Mouse (Mus musculus) heart, adult 18-20 months (tissue): ENCODE results near the gene Egfl7. TPM values are rescaled to one million over a fixed set of nuclear protein-coding genes. Genes with fewer than 3 reads are reported as not detected.

Source experiments
- DNase-seq, 2 experiments: peaks; one replicate each; pipeline ENCODE4 v3.0.0; 2021 to 2022; ENCODE audit warnings: mixed read lengths in 1 of 2
- long read RNA-seq, 2 experiments: library from polyadenylated mRNA; stranded (forward); transcript quantifications; one replicate each; pipeline ENCODE4 v2.0.0; 2021
- total RNA-seq, 2 experiments: library from RNA; stranded (reverse); gene quantifications; 2 replicates each; pipeline ENCODE4 v1.2.3; 2021

The Egfl7 gene
- 10 to 100 TPM; 94.2 to 94.8 TPM for total RNA-seq
- long read RNA-seq, experiment 1, transcript Egfl7-202 (10 exons, 1,372 nt) = minor isoform, 39 of 138 reads
- long read RNA-seq, experiment 1, transcript Egfl7-213 (1 exons, 536 nt) = major isoform, 63 of 138 reads
- long read RNA-seq, experiment 1, partial matches to known transcripts = 9 of 138 reads
- long read RNA-seq, experiment 1, other reads (novel, unspliced or antisense) = 21 of 138 reads
- long read RNA-seq, experiment 2, transcript Egfl7-213 (1 exons, 536 nt) = major isoform, 33 of 65 reads
- long read RNA-seq, experiment 2, transcript Egfl7-202 (10 exons, 1,372 nt) = minor isoform, 16 of 65 reads
- long read RNA-seq, experiment 2, partial matches to known transcripts = 5 of 65 reads
- long read RNA-seq, experiment 2, other reads (novel, unspliced or antisense) = 9 of 65 reads

DNA sequence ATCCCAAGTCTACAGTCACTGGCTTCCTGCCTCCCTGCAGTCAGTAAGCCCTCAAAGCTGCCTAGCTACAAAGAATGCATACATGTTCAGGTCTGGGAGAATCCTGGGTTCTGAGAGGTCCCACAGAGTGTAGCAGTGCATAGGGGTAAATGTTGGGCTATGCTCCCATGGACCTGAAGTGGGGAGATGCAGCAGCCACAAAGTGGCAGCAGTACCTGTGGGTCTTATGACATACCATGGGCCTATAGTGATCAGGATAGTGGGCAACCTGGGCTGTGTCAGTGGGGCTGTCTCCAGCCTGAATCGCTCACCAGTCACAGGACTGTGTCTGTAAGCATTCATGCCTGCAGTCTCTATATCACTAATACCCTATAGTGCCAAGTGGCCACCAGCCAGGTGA is at the start of gene Egfl7:
TSS of gene Egfl7 (plus strand) at position 301 of the 400 bp plus-strand sequence.
- peak in 1 of 2 experiments; percentile 18 for DNase-seq

- DNase-seq = no peak
Observed at GRCm38 (mm10) chr2:26531829-26532228, 48.0 kb upstream of the Egfl7 start.

DNA sequence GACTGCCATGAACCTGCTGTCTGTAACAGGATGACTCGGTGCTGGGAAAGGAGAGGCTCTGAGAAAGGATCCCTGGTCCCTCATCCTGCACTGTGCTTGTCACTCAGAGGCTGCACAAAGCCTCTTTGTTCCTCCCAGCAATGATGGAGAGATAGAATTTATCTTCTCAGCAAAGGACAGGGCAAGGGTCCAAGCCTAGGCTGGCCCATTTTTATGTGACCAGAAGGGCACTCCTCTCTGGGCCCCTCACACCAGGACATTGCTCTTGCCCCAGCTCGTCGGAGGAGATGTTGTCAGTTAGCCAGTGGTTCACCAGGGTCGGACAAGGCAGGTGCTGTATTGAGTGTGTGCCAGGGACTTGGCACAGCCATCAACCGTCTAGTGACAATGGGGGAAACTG is 46.6 kb upstream of the Egfl7 start:
- DNase-seq = no peak

GRCm38 (mm10) chr2:26534161-26534560 is 45.7 kb upstream of the Egfl7 start:
- DNase-seq = no peak

GRCm38 (mm10) chr2:26534616-26535015 is 45.2 kb upstream of the Egfl7 start:
- peak; percentile 86 to 89 for DNase-seq

DNA sequence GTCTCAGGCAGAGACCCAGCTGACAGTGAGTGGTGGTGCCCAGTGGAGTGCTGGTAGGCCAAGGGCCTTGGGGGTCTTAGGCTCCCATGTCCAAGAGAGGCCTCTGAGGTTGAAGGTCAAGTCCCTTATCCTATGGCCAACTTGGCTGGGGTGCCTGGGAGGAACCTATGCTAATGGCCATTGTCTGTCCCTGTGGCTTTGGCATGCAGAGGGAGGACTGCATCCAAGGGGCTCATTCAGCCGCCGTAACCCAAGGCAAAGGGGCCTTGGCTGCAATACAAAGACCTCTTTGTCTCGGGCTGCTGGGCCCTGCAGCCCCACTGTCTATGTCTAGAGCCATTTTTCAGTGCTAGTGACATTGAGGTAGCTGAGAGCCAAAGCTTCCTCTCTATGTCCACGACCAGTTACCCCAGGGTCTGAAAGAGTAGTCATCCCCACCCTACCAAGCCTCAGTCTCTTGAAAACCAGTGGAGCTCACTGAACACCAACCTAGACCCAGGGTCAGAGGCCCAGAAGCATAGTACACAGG is 44.2 kb upstream of the Egfl7 start:
- no peak for DNase-seq

DNA sequence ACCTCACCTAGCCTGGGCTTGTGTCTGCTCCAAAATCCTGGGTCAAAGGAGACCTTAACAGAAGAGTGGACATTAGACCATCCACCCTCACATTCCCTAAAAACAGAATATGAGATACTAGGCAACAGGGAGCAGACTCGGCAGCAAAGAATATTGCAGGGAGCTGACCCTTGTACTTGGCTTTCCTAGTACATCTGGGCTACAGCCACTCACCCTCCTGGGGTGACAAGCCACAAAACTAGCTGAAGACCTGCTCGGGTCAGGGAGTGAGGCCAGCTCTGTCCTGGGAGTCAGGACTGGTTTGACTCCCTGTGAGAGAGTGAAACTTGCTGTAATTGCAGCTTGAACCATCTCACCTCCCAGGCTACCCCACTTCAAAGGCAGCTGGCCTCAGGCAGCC is 40.3 kb upstream of the Egfl7 start:
- DNase-seq = no peak

GRCm38 (mm10) chr2:26540721-26541120 is 39.1 kb upstream of the Egfl7 start:
- no peak for DNase-seq

GRCm38 (mm10) chr2:26541258-26541910 is 38.4 kb upstream of the Egfl7 start:
- DNase-seq = no peak

DNA sequence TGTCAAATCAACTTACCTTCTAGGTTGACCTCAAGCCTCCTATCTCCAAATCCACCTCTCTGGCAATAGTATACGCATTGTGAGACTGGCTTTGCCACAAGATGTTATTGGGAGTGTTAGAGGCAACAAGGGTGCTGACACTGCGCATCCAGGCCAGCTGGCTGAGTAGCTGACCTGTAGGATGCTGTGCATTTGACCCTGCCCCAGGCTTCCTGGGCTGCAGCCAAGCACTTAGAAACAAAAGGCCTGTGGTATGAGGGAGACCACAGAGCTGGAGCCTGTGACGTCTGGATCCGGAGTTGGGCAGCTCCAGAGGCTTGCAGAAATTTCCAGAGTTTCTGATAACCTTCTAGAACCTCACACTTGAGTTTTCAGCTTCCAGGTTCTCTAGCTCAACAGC is 36.7 kb upstream of the Egfl7 start:
- DNase-seq = peak; percentile 44 to 61

DNA sequence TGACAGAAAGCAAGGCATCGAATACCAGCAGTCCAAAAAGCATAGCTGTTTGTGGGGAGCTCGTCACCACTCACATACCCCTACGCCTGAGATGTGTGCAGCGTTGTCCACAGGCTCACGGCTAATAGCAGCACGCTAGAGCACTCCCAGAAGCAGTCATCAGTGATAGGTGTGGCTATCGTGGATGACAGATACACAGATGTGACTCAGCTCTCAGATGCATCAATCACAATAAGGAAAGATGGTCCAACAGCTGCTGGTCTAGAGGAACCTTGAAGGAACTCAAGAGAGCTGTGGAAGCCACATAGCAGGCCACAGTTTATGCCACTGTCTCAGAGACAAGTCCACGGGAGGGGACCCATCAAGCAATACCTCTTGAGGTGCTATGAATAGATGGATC is 36.0 kb upstream of the Egfl7 start:
- DNase-seq = no peak

DNA sequence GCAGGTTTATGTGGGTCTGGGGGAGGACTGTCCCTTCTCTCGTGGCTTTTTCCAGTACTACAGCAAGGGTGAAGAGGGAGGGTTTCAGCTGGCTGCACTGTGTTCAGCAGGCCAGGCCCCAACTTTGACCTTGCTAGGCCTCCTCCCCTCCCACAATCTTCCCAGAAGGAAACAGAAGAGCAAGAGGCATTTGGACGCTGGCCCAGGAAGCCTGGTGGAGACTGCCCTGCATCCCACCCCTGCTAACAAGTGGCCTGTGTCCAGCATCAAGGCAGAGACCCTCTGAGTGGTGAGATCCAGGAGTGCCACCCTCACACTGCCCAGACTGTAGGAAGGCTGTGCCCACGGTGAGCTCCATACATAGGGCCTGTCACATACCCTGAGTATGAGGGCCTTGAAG is 35.5 kb upstream of the Egfl7 start:
- DNase-seq = peak; percentile 55 to 67

DNA sequence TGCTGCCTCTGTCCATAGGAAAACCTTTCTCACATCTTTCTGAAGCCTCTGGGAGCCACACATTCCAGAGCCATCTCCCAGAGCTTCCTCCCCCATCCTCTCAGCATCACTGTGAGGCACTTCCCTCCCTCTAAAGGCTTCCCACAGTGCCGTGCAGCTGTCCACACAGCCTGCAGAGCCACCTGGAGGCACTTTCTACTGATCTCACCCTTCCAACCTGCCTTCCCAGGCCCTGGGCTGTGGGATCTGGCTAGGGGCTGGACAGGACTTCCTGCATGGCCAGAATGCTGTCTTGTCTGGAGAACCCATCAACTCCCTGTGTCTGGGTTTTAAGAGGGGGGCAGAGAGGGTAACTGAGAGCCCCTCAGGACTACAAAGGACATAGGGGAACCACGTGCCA is 32.3 kb upstream of the Egfl7 start:
- DNase-seq = peak in 1 of 2 experiments; percentile 57

DNA sequence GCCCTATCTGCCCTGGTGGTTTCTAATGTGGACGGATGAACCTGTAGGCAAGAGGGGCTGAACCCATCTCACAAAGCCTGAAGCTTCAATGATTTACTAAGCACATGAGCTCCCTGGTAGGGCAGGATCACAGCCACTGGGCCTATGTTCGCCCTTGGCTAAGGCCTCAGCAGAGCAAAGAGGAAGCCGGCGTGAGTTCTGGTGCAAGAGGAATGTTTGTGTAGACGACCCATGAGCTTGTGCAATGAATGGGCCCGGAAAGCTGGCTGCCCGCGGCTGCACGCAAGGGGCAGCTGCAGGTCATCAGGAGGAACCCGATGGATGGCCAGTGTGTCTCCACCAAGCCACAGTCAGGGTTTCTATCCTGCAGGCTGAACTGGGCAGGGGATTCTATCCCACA is 30.0 kb upstream of the Egfl7 start:
- peak; percentile 27 to 64 for DNase-seq

DNA sequence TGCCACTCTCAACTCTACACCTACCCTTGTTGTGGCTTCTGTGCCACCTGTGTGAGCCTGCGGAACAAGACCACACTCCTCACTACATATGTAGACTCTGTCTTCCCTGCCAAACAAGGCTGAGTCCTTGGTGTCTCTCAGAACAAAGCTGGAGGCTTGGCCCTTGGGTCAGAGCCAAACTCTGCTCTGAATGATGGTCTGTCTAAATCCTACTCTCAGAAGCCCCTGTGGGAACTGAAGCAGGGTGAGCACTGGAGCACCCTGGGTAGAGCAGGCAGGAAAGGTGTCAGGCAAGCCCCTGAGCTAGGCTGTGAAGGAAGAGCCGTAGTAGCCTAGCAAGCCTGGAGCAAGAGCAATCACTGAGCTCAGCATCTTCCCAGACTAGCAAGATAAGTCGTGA is 29.6 kb upstream of the Egfl7 start:
- peak in 1 of 2 experiments; percentile 25 for DNase-seq

DNA sequence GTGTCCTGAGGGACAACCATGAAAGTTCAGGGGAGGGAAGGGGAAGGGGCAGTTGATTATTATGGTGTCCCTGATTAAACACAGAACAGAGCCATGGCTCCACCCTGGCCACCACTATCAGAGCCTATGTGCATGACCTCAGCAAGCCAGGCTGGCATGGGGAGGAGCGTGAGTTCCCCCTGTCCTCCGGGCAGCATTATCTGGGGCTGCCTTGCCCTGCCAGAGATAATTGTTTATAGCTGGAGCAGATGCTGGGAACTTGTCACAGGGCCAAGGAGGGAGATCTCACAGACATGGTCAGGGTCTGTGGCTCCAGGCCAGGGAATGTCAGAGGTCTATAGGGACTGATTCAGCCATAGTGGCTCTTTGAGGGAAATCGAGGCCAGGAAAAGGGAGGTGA is 29.0 kb upstream of the Egfl7 start:
- peak in 1 of 2 experiments; percentile 14 for DNase-seq

DNA sequence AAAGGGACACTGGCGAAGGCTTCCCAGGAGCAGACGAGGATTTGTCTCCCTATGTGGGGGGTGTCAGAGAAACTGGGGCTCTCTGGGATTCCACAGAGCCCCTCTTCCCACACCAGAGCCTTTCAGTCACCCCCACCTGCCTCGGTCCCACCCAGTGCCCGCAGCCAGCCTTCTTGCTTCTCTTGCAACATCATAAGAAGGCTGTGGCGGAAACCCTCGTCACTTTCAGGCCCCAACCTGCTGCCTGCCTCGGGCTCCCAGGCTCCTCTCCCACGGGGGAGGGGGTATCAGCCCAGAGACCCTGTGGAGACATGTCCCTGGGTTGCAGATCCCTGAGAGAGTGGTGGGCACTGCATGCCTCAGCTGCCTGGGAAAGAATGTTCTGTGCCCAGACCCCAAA is 28.4 kb upstream of the Egfl7 start:
- DNase-seq = no peak

DNA sequence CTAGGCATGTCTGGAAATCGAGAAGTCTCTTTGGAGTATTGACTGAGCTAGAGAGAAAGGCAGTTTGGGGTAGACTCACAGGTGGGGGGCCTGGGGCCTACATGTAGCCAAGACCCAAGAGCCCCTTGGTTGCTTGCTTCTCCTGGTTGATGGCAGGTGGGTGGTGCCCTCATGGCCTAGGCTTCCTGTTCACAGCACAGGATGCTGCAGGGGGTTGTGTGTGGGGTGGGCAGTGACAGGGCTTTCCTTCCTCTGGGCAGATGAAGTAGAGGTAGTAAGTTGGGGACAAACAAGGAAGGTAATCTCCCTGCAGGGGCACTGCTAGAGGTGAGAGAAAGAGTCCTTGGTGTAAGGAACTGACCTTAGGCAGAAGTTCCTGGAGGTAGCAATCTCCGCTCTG is 27.7 kb upstream of the Egfl7 start:
- peak in 1 of 2 experiments; percentile 3 for DNase-seq

- no peak for DNase-seq
Observed at GRCm38 (mm10) chr2:26553904-26554303, 25.9 kb upstream of the Egfl7 start.

DNA sequence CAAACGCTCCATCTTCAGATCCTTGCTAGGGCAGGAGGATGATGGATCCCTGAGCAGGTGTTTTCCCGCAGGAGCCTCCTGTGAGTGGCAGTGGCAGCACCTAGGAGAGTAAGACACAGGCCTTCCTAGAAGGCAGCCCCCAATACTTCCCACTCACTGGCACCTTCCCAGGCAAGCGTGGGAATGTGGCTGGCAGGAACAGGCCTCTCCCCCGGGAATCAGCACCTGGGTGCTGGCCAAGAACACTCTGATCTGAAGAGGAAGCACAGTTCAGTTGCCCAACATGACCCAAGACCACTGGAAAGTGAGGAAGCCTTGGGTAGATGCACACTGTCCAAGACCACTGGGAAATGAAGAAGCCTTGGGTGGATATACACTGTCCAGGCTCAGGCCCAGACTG is 24.7 kb upstream of the Egfl7 start:
- DNase-seq = peak; percentile 80 to 83

GRCm38 (mm10) chr2:26556535-26556993 is 23.2 kb upstream of the Egfl7 start:
- peak in 1 of 2 experiments; percentile 39 for DNase-seq

DNA sequence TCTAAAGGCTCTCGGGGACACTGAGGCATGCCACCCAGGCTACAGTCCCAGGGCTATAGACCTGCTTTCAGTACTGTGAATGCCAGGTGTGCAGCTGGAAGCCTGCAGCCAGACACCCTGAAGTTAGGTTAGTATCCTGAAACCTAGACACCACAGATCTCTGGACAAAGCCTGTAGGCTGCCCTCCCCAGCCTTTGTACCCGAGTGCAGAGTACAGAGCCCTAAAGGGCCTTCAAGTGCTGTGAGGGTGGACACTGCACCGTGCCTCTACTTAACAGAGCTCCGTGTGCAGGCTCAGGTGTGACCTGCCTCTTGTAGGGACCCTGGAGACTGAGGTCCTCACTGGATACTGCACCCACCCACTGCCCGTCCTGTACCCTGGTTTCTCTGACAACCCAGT is 19.3 kb upstream of the Egfl7 start:
- no peak for DNase-seq

DNA sequence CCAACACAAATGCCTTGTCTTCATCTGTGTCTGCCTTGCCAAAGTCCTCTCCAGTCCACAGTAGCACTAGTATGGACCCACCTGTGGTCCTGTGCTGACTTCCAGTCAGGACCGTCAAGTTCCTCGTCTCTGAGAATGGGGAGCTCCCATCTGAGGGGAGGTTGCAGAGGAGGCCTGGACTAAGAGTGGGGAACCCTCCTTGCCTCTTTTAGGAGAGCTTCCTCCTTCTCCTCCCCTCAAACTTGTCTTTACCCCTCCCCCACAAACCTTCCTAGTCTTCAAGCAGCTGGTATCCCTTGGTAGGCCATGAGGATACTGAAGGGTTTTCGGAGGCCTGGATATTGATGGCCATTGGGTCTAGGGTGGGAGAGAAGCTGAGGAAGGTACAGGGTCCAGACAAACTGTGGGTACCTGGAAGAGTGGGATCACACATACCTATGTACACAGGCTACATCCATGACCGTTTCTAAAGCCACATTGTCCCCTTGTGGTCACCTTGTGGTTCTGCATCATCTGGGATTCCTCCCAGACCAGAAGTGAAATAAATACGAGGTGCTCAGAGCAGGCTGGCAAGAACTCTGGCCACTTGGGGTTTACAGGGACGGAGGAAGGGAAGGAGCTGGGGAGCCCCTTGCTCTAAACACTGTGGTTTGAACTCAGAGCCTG is 18.3 kb upstream of the Egfl7 start:
- peak; percentile 73 to 77 for DNase-seq
